Mouse (Mus musculus) CH12.LX (cell line): ENCODE measurements around the gene Treh. TPM values are rescaled to one million over a fixed set of nuclear protein-coding genes. Genes with fewer than 3 reads are reported as not detected.
A peak's percentile ranks its signal among the peaks of the same experiment; 100 is the strongest.

Experiments
- DNase-seq: peaks from one replicate; pipeline ENCODE4 v3.0.0-alpha.2; 2013; ENCODE audit errors: extremely low read depth
- H3K27ac ChIP-seq: 2 replicates; pipeline ENCODE4 v1.5.1; 2012; ENCODE audit warnings: low read depth, mild to moderate bottlenecking, control low read depth, moderate library complexity; ENCODE audit not compliant: insufficient read depth
- H3K27me3 ChIP-seq: replicated peaks from 2 replicates; pipeline ENCODE3; 2012; ENCODE audit warnings: inconsistent platforms
- H3K36me3 ChIP-seq, 2 experiments: replicated peaks in 1 of 2; 2 replicates each; pipeline versions ENCODE3 to v1.6.1; 2012; ENCODE audit warnings: inconsistent platforms in 1 of 2, low read length in 1 of 2, mild to moderate bottlenecking in 1 of 2, mixed read lengths in 1 of 2, moderate library complexity in 1 of 2; ENCODE audit not compliant: control insufficient read depth in 1 of 2, insufficient read depth in 1 of 2
- H3K4me1 ChIP-seq, 2 experiments: 2 replicates each; pipeline ENCODE4 v1.6.1; 2012; ENCODE audit warnings: inconsistent platforms in 1 of 2, moderate library complexity in 1 of 2; ENCODE audit not compliant: insufficient read depth in 2 of 2, control insufficient read depth in 1 of 2
- H3K4me2 ChIP-seq: 2 replicates; pipeline ENCODE4 v1.6.1; 2012; ENCODE audit warnings: low read depth, mild to moderate bottlenecking, control low read depth; ENCODE audit not compliant: poor library complexity, insufficient read depth, severe bottlenecking
- H3K4me3 ChIP-seq, 3 experiments: fragments of 150-350 bp in 1 of 3; sonication (generic) in 1 of 3; replicated peaks in 1 of 3; 2 replicates each; pipeline versions ENCODE3 to v1.5.1; 2011 to 2012; ENCODE audit warnings: low read depth in 2 of 3, low read length in 2 of 3, mild to moderate bottlenecking in 2 of 3, moderate library complexity in 2 of 3, control low read depth in 1 of 3, improper control_type of control experiment in 1 of 3, inconsistent platforms in 1 of 3, mixed read lengths in 1 of 3; ENCODE audit not compliant: poor library complexity in 1 of 3
- H3K79me2 ChIP-seq: replicated peaks from 2 replicates; pipeline ENCODE4 v1.6.1; 2012; ENCODE audit warnings: mild to moderate bottlenecking, moderate library complexity; ENCODE audit not compliant: control insufficient read depth, poor library complexity, insufficient read depth, severe bottlenecking; ENCODE audit errors: extremely low read depth
- H3K9ac ChIP-seq: 2 replicates; pipeline ENCODE4 v1.6.1; 2012; ENCODE audit warnings: low read depth, mild to moderate bottlenecking, control low read depth, moderate library complexity; ENCODE audit not compliant: insufficient read depth
- H3K9me3 ChIP-seq: replicated peaks from 2 replicates; pipeline ENCODE3; 2012; ENCODE audit warnings: low read length, inconsistent platforms, mixed read lengths
- BHLHE40 ChIP-seq: IDR thresholded peaks from 2 replicates; pipeline ENCODE4 v1.6.1; 2011; ENCODE audit warnings: mild to moderate bottlenecking, low read depth, low read length, improper control_type of control experiment
- CHD1 ChIP-seq: IDR thresholded peaks from 2 replicates; pipeline ENCODE4 v1.6.1; 2012; ENCODE audit warnings: low read depth, low read length, improper control_type of control experiment, inconsistent platforms
- CTCF ChIP-seq, 2 experiments: IDR thresholded peaks in 1 of 2; conservative IDR thresholded peaks in 1 of 2; 2 replicates each; pipeline ENCODE4 v1.5.1; 2011 to 2012; ENCODE audit warnings: low read depth in 2 of 2, low read length in 2 of 2, improper control_type of control experiment in 1 of 2, inconsistent platforms in 1 of 2, mild to moderate bottlenecking in 1 of 2, moderate library complexity in 1 of 2
- ELF1 ChIP-seq: IDR thresholded peaks from 2 replicates; pipeline ENCODE4 v1.6.1; 2014; ENCODE audit warnings: low read depth, mild to moderate bottlenecking, inconsistent platforms, low read length, improper control_type of control experiment
- EP300 ChIP-seq: IDR thresholded peaks from 2 replicates; pipeline ENCODE4 v1.6.1; 2011; ENCODE audit warnings: low read length, improper control_type of control experiment
- GABPA ChIP-seq: IDR thresholded peaks from 2 replicates; pipeline ENCODE4 v1.6.1; 2012; ENCODE audit warnings: low read depth, low read length, improper control_type of control experiment, inconsistent platforms; ENCODE audit not compliant: insufficient replicate concordance
- HCFC1 ChIP-seq: IDR thresholded peaks from 2 replicates; pipeline ENCODE4 v1.6.1; 2012; ENCODE audit warnings: low read depth, mild to moderate bottlenecking, inconsistent platforms, low read length, improper control_type of control experiment
- IRF4 ChIP-seq: IDR thresholded peaks from 2 replicates; pipeline ENCODE4 v1.6.1; 2014; ENCODE audit warnings: low read depth, mild to moderate bottlenecking, inconsistent platforms, low read length, improper control_type of control experiment
- JUN ChIP-seq: IDR thresholded peaks from 2 replicates; pipeline ENCODE4 v1.6.1; 2011; ENCODE audit warnings: low read depth, mild to moderate bottlenecking, low read length, improper control_type of control experiment, moderate library complexity; ENCODE audit not compliant: insufficient read depth
- MAFK ChIP-seq: IDR thresholded peaks from 2 replicates; pipeline ENCODE4 v1.6.1; 2011; ENCODE audit warnings: low read length, improper control_type of control experiment; ENCODE audit not compliant: insufficient replicate concordance
- MAX ChIP-seq: IDR thresholded peaks from 2 replicates; pipeline ENCODE4 v1.6.1; 2011; ENCODE audit warnings: low read length, improper control_type of control experiment
- MAZ ChIP-seq: IDR thresholded peaks from 2 replicates; pipeline ENCODE4 v1.6.1; 2012; ENCODE audit warnings: low read depth, mild to moderate bottlenecking, inconsistent platforms, low read length, improper control_type of control experiment, moderate library complexity
- MEF2A ChIP-seq: IDR thresholded peaks from 2 replicates; pipeline ENCODE4 v1.6.1; 2014; ENCODE audit warnings: low read depth, mild to moderate bottlenecking, inconsistent platforms, low read length, improper control_type of control experiment, borderline replicate concordance
- POLR2A ChIP-seq: IDR thresholded peaks from 2 replicates; pipeline ENCODE4 v1.6.1; 2011; ENCODE audit warnings: low read depth, mild to moderate bottlenecking, improper control_type of control experiment, low read length
- POLR2AphosphoS2 ChIP-seq: IDR thresholded peaks from 2 replicates; pipeline ENCODE4 v1.6.1; 2011; ENCODE audit warnings: low read depth, low read length, improper control_type of control experiment
- RCOR1 ChIP-seq: conservative IDR thresholded peaks from 2 replicates; pipeline ENCODE4 v1.6.1; 2012; ENCODE audit warnings: low read depth, mild to moderate bottlenecking, inconsistent platforms, low read length, improper control_type of control experiment
- ZKSCAN1 ChIP-seq: IDR thresholded peaks from 2 replicates; pipeline ENCODE4 v1.6.1; 2012; ENCODE audit warnings: low read depth, inconsistent platforms, low read length, improper control_type of control experiment, borderline replicate concordance
- ZNF384 ChIP-seq: IDR thresholded peaks from 2 replicates; pipeline ENCODE4 v1.6.1; 2012; ENCODE audit warnings: low read depth, low read length, improper control_type of control experiment, inconsistent platforms
- dilution Hi-C: fragments of 300-500 bp; cut with MboI; formaldehyde crosslinking; loops from 2 replicates; pipeline ENCODE4 v1.14.3; 2020; ENCODE audit warnings: low sequenced_read_pairs; ENCODE audit not compliant: extremely low pct_unique_long_range_greater_than_20kb, extremely low pct_ligation_motif_present
- in situ Hi-C: fragments of 300-500 bp; cut with MboI; formaldehyde crosslinking; loops from 3 replicates; pipeline ENCODE4 v1.14.3; 2019; ENCODE audit warnings: low sequenced_read_pairs, low pct_ligation_motif_present, low pct_unique_long_range_greater_than_20kb, mixed read lengths
- polyA plus RNA-seq: library from polyadenylated mRNA; unstranded; fragments of >175 nt; gene quantifications from 2 replicates; pipeline ENCODE4 v1.2.1, GENCODE M21; 2012; ENCODE audit warnings: low read depth; ENCODE audit not compliant: insufficient read length
- total RNA-seq, 2 experiments: library from RNA; depleted of rRNA; stranded (reverse); fragments of 300-350 nt in 1 of 2; fragments of >200 nt in 1 of 2; gene quantifications; 2 replicates each; pipeline ENCODE4 v1.2.3; 2012 to 2014

Gene Treh
- total and polyA plus RNA-seq, 3 experiments = not detected

DNA sequence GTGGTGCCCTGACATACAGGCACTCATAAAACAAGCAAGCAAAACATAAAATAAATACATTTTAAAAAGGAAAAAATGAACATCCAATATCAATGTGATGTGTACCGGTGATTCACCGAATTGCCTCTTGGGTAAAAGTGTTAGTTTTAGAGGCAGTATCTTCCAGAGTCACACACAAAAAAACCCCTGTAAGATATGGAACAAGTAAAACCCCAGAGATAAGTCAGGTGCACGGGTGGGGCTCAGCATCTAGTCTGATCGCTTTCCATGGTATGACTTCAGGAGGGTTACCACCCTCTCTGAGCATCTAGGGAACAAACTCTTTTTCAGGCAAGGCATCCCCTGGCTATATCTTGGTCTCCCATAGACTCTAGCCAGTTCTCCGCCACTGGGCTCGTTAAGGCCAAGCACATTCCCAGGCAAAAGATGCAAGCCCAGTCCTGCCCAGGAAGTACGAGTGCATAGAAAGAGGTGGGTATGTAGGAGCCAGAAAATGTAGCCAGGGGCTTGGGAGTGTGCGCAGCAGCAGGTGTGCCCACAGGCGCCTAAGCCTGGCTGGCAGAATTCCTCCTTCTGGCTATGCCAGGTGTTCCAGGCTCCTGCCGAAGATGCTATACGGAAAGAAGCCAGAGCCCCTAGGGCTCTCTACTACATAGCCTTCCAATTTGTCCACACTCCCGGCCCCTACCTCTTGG, 46.1 kb downstream of the Treh start:
- Histone ChIP-seq H3K27me3 (no peaks in the 10 kb centered on the region), H3K4me3 (no peak overlapping the region), H3K9me3 (no peaks in the 10 kb centered on the region), H3K4me2 (no peak overlapping the region), H3K79me2 (no peaks in the 10 kb centered on the region), H3K27ac (no peak overlapping the region), H3K9ac (no peak overlapping the region), H3K36me3 (peaks cover 4 to 44% of the 10 kb centered on the region in 2 experiments), H3K4me1 (peaks cover 11 to 50% of the 10 kb centered on the region in 2 experiments)
- TF ChIP-seq MEF2A (no peak), JUN (no peak), MAZ (no peak), HCFC1 (no peak), CTCF (conservative IDR thresholded peaks at IDR 0.05 in 1 of 2, IDR thresholded peaks at IDR 0.05 in 1 of 2; ENCODE audit: low read depth in 2 of 2, low read length in 2 of 2) (no peak), POLR2A (no peak), ZNF384 (no peak), ELF1 (no peak), POLR2AphosphoS2 (no peak), BHLHE40 (no peak), MAFK (no peak), CHD1 (no peak), RCOR1 (no peak), EP300 (no peak), MAX (no peak)
- no peak for DNase-seq
- dilution Hi-C loops = no loop called here
- in situ Hi-C loops = no loop called here

DNA sequence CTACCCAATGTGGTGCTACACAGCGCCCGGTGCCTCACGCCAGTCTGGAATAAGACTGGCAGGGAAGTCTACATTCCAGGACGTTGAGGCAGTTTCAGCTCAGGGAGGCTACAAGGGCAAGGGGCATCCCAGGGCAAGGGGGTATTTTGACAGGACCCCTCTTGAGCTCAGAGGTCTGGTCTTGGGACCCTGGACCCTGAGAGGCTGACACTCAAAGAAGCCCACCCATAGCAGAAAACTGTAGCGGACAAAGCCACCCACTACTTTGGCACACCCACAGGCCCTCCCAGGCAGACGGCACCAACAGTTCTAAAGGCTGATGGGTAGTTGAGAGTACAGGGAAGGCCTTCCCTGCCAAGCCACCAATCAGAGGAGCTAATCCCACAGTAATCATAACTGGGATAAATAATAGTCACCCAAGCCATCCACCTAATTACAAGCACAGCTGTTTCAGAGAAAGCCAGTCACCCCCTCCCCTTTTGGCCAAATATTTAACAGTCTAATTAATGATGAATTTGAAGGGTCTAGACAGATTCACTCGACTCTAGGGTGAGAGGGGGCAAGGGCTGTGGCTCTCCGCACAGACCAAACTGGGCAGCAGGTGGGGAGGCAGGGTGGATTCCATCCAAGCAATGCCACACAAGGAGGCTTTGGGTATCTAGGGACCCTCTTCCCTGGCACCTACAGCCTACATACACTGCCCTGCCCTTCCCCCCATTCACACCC, 46.8 kb downstream of the Treh start:
- TF ChIP-seq MAFK (no peak), GABPA (no peak), ZKSCAN1 (no peak), IRF4 (no peak)
- Histone ChIP-seq H3K9ac (no peak overlapping the region), H3K4me2 (peak overlapping the region; percentile 94; the same call in 1 of the 2 replicates), H3K36me3 (peaks cover 4 to 39% of the 10 kb centered on the region in 2 experiments), H3K9me3 (no peaks in the 10 kb centered on the region), H3K4me3 (peak overlapping the region in 1 of 3 experiments; percentile 77), H3K27ac (no peak overlapping the region), H3K27me3 (no peaks in the 10 kb centered on the region), H3K79me2 (no peaks in the 10 kb centered on the region), H3K4me1 (peaks cover 11 to 53% of the 10 kb centered on the region in 2 experiments)
- in situ Hi-C loops (no loop called here), dilution Hi-C loops (no loop called here)
- DNase-seq = no peak
